Mouse (Mus musculus): Measurements from ENCODE around the gene Nr0b1.

Gene Nr0b1

DNA sequence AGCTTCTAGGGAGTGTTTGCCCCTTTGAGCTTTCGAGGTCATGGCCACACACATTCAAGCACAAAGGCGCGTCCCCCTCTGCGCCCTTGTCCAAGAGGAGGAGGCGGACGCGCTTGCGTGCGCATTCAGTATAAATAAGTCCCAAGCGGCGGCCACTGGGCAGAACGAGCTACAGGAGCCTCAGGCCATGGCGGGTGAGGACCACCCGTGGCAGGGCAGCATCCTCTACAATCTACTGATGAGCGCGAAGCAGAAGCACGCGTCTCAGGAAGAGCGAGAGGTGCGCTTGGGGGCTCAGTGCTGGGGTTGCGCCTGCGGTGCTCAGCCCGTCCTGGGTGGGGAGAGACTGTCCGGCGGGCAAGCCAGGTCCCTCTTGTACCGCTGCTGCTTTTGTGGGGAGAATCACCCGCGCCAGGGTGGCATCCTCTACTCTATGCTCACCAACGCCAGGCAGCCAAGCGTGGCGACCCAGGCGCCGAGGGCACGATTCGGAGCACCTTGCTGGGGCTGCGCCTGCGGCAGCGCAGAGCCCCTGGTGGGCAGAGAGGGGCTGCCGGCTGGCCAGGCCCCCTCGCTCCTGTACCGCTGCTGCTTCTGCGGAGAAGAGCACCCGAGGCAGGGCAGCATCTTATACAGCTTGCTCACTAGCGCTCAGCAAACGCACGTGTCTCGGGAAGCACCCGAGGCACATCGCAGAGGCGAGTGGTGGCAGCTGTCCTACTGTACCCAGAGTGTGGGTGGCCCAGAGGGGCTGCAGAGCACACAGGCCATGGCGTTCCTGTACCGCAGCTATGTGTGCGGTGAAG, at the start of gene Nr0b1:
Gene Nr0b1, plus strand, starts transcription at position 151 of the 806 bp plus-strand sequence.
- no peak for DNase-seq

DNA sequence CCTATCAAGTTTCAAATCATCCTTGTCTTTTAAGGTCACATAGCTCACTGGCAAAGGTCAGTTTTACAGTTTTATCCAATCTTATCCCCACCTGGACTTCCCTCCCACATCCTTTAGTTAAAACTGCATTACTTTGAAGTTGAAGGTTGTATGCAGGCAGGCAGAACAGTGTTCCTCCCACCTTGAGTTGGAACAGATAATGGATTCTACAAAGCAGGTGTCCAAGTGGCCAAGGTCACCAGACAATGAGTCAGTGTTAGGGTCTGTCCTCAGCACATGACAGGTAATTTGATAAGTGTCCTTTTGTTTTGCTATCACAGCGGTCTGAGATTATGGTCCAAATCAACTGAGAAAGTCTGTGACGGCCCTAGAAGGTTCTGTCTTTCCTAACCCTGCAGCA, 4.3 kb upstream of the Nr0b1 start:
- no peak for DNase-seq

DNA sequence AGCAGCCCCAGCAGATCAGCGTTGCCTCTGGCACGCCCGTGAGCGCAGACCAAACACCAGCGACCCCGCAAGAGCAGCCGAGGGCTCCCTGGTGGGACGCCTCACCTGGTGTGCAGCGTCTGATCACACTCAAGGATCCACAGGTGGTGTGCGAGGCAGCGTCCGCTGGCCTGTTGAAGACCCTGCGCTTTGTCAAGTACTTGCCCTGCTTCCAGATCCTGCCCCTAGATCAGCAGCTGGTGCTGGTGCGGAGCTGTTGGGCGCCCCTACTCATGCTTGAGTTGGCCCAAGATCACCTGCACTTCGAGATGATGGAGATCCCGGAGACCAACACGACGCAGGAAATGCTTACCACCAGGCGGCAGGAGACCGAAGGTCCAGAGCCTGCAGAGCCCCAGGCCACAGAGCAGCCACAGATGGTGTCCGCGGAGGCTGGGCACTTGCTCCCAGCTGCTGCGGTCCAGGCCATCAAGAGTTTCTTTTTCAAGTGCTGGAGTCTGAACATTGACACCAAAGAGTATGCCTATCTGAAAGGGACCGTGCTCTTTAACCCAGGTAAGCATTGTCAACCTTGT, 943 bp downstream of the Nr0b1 start:
- DNase-seq: no peak

DNA sequence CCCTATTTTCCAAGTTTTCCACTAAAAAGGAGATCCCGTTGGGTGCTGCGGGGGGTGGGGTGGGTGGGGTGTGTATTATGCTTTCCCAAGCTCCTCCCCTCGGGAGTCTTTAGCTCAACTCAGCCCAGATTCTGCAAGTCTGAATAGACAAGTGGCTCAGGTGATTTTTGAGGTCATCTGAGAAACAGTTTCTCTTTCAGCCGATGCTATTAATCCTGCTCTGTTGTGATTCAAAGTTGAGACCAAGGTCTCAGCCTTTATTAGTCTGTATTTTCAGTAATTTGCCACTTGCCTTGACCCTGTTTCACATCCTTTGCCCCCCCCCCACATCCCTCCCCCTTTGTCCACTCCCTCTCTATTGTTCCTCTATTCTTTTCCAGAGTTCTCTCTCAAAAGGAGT, 1.8 kb downstream of the Nr0b1 start:
- no peak for DNase-seq

GRCm38 (mm10) chrX:86237246-86237645, 45.7 kb downstream of the Nr0b1 start:
- DNase-seq: no peak

All from kidney, adult 8-10 months (tissue).